Mouse (Mus musculus) hindbrain, embryonic 13.5 days (tissue): Measurements from ENCODE around the gene Miga1. TPM values are rescaled to one million over a fixed set of nuclear protein-coding genes. Genes with fewer than 3 reads are reported as not detected.
A peak's percentile ranks its signal among the peaks of the same experiment; 100 is the strongest.
"Not testable (repeated sequence)": the region's sequence is repeated elsewhere in the genome, so short reads cannot be mapped to it uniquely, and the experiment has no call there.

Experiments used
- ATAC-seq: fragments of 200-750 bp; cut with Nextera tagmentation; 2 replicates; pipeline ENCODE4 v1.8.0; 2017; ENCODE audit warnings: moderate TSS enrichment; ENCODE audit not compliant: low FRiP score
- H3K27ac ChIP-seq: fragments of 300-500 bp; sonication (generic); 2 replicates; pipeline ENCODE4 v1.5.1; 2015; ENCODE audit warnings: inconsistent platforms, mild to moderate bottlenecking, moderate library complexity
- H3K27me3 ChIP-seq: fragments of 300-500 bp; sonication (generic); 2 replicates; pipeline ENCODE4 v1.6.1; 2015; ENCODE audit warnings: mild to moderate bottlenecking, inconsistent platforms
- H3K36me3 ChIP-seq: fragments of 300-500 bp; sonication (generic); 2 replicates; pipeline ENCODE4 v1.6.1; 2015; ENCODE audit warnings: mild to moderate bottlenecking, inconsistent platforms
- H3K4me1 ChIP-seq: fragments of 300-500 bp; sonication (generic); replicated peaks from 2 replicates; pipeline ENCODE4 v1.6.1; 2015; ENCODE audit warnings: inconsistent platforms
- H3K4me2 ChIP-seq: fragments of 300-500 bp; sonication (generic); 2 replicates; pipeline ENCODE4 v1.6.1; 2015; ENCODE audit warnings: inconsistent platforms, mild to moderate bottlenecking, moderate library complexity
- H3K4me3 ChIP-seq: fragments of 300-500 bp; sonication (generic); 2 replicates; pipeline ENCODE4 v1.5.1; 2015; ENCODE audit warnings: mild to moderate bottlenecking, inconsistent platforms
- H3K9ac ChIP-seq: fragments of 300-500 bp; sonication (generic); 2 replicates; pipeline ENCODE4 v1.6.1; 2015; ENCODE audit warnings: mild to moderate bottlenecking, inconsistent platforms
- H3K9me3 ChIP-seq: fragments of 300-500 bp; sonication (generic); 2 replicates; pipeline ENCODE4 v1.6.1; 2016; ENCODE audit warnings: inconsistent platforms
- WGBS: fragments of 180-500 bp; shearing (Covaris S2); methylation state at CpG from one replicate; pipeline ENCODE4 v1.1.7; 2015; 5-methylcytosine and 5-hydroxymethylcytosine counted together
- polyA plus RNA-seq: library from polyadenylated mRNA; unstranded; fragments of >200 nt; fragmentation: Nextera tagmentation; extraction: Ambion mirVana; gene quantifications from 2 replicates; pipeline ENCODE4 v1.2.1, GENCODE M21; 2015

Miga1 gene
- polyA plus RNA-seq, 1 experiment from 2014 or later: 18.9 TPM

GRCm38 (mm10) chr3:152272974-152273685 is 67.1 kb downstream of the Miga1 start:
- 0 out of 2 replicates have a peak, but pooled peaks have one; percentile 28 for ATAC-seq
- Histone ChIP-seq H3K27ac (no peak overlapping the region), H3K27me3 (peaks cover 3% of the 10 kb centered on the region), H3K4me2 (no peak overlapping the region), H3K4me1 (no peaks in the 10 kb centered on the region), H3K4me3 (no peak overlapping the region), H3K9me3 (no peaks in the 10 kb centered on the region), H3K36me3 (peaks cover 17% of the 10 kb centered on the region), H3K9ac (no peak overlapping the region)
- 66% methylated on average over 20 of the region's 20 CpGs for WGBS

- H3K4me2 ChIP-seq: no peak overlapping the region
- H3K9ac ChIP-seq: no peak overlapping the region
- H3K27ac ChIP-seq: no peak overlapping the region
- H3K27me3 ChIP-seq: peaks cover 16% of the 10 kb centered on the region
- no peaks in the 10 kb centered on the region for H3K9me3 ChIP-seq
- no peaks in the 10 kb centered on the region for H3K4me1 ChIP-seq
- no peak for ATAC-seq
- H3K36me3 ChIP-seq: peaks cover 13% of the 10 kb centered on the region
- no peak overlapping the region for H3K4me3 ChIP-seq
- whole genome bisulfite sequencing: 88% methylated on average over 6 of the region's 6 CpGs
These were observed 68.3 kb downstream of the Miga1 start for GRCm38 (mm10) chr3:152271876-152272275.

GRCm38 (mm10) chr3:152271071-152271710 is 69.0 kb downstream of the Miga1 start:
- peaks cover 23% of the 10 kb centered on the region for H3K27me3 ChIP-seq
- no peak overlapping the region for H3K9ac ChIP-seq
- H3K4me1 ChIP-seq: peaks cover 1% of the 10 kb centered on the region
- H3K4me2 ChIP-seq: no peak overlapping the region
- no peak overlapping the region for H3K4me3 ChIP-seq
- H3K9me3 ChIP-seq: no peaks in the 10 kb centered on the region
- WGBS: 90% methylated on average over 10 of the region's 10 CpGs
- peaks cover 6% of the 10 kb centered on the region for H3K36me3 ChIP-seq
- no peak for ATAC-seq
- H3K27ac ChIP-seq: no peak overlapping the region

- no peak overlapping the region for H3K4me3 ChIP-seq
- H3K4me1 ChIP-seq: peaks cover 21% of the 10 kb centered on the region
- H3K4me2 ChIP-seq: no peak overlapping the region
- no peak for ATAC-seq
- WGBS: 92% methylated on average over 14 of the region's 14 CpGs
- H3K27me3 ChIP-seq: peaks cover 51% of the 10 kb centered on the region
- H3K36me3 ChIP-seq: no peaks in the 10 kb centered on the region
- no peaks in the 10 kb centered on the region for H3K9me3 ChIP-seq
- H3K9ac ChIP-seq: no peak overlapping the region
- no peak overlapping the region for H3K27ac ChIP-seq
These were observed 72.1 kb downstream of the Miga1 start for GRCm38 (mm10) chr3:152268099-152268498.

GRCm38 (mm10) chr3:152266036-152266421 is 74.2 kb downstream of the Miga1 start, which contains the start of gene Nexn:
TSS of gene Nexn (minus strand) at chr3:152266350.
- Histone ChIP-seq H3K27me3 (peaks cover 55% of the 10 kb centered on the region), H3K36me3 (no peaks in the 10 kb centered on the region), H3K27ac (no peak within 1 kb of the TSS), H3K9me3 (no peaks in the 10 kb centered on the region), H3K4me2 (peak within 1 kb of the TSS; percentile 99), H3K4me3 (peak within 1 kb of the TSS; percentile 55), H3K9ac (peak within 1 kb of the TSS; percentile 76), H3K4me1 (peaks cover 26% of the 10 kb centered on the region)
- 0 out of 2 replicates have a peak, but pooled peaks have one; percentile 7 for ATAC-seq
- 4% methylated on average over 13 of the region's 13 CpGs for WGBS

GRCm38 (mm10) chr3:152265351-152266035 is 74.7 kb downstream of the Miga1 start:
- Histone ChIP-seq H3K36me3 (no peaks in the 10 kb centered on the region), H3K4me1 (peaks cover 26% of the 10 kb centered on the region), H3K4me3 (peak overlapping the region; percentile 55), H3K27ac (no peak overlapping the region), H3K27me3 (peaks cover 55% of the 10 kb centered on the region), H3K9me3 (no peaks in the 10 kb centered on the region), H3K4me2 (peak overlapping the region; percentile 99), H3K9ac (peak overlapping the region; percentile 76)
- WGBS: under 1% methylated on average over 39 of the region's 63 CpGs
- ATAC-seq: peak; percentile 80

GRCm38 (mm10) chr3:152264830-152265229 is 75.4 kb downstream of the Miga1 start:
- H3K27me3 ChIP-seq: peaks cover 55% of the 10 kb centered on the region
- H3K4me1 ChIP-seq: peaks cover 26% of the 10 kb centered on the region
- no peak for ATAC-seq
- H3K9me3 ChIP-seq: no peaks in the 10 kb centered on the region
- no peak overlapping the region for H3K9ac ChIP-seq
- H3K4me3 ChIP-seq: peak overlapping the region; percentile 55
- H3K36me3 ChIP-seq: no peaks in the 10 kb centered on the region
- WGBS: 11% methylated on average over 12 of the region's 12 CpGs
- no peak overlapping the region for H3K27ac ChIP-seq
- peak overlapping the region; percentile 99 for H3K4me2 ChIP-seq

GRCm38 (mm10) chr3:152264374-152264773 is 75.8 kb downstream of the Miga1 start:
- Histone ChIP-seq H3K4me3 (no peak overlapping the region), H3K9ac (no peak overlapping the region), H3K4me2 (no peak overlapping the region), H3K27me3 (peaks cover 55% of the 10 kb centered on the region), H3K36me3 (no peaks in the 10 kb centered on the region), H3K4me1 (peaks cover 26% of the 10 kb centered on the region), H3K9me3 (no peaks in the 10 kb centered on the region), H3K27ac (no peak overlapping the region)
- WGBS: 35% methylated on average over 10 of the region's 10 CpGs
- no peak for ATAC-seq

GRCm38 (mm10) chr3:152261948-152262347 is 78.3 kb downstream of the Miga1 start:
- H3K36me3 ChIP-seq: no peaks in the 10 kb centered on the region
- no peak overlapping the region for H3K9ac ChIP-seq
- peaks cover 40% of the 10 kb centered on the region for H3K27me3 ChIP-seq
- H3K27ac ChIP-seq: no peak overlapping the region
- no peak for ATAC-seq
- no peak overlapping the region for H3K4me3 ChIP-seq
- H3K4me2 ChIP-seq: no peak overlapping the region
- H3K9me3 ChIP-seq: no peaks in the 10 kb centered on the region
- WGBS: 30% methylated on average over 8 of the region's 8 CpGs
- H3K4me1 ChIP-seq: peaks cover 26% of the 10 kb centered on the region

GRCm38 (mm10) chr3:152261436-152261835 is 78.8 kb downstream of the Miga1 start:
- H3K4me1 ChIP-seq: peaks cover 26% of the 10 kb centered on the region
- no peaks in the 10 kb centered on the region for H3K36me3 ChIP-seq
- no peak overlapping the region for H3K9ac ChIP-seq
- ATAC-seq: no peak
- 54% methylated on average over 8 of the region's 8 CpGs for WGBS
- H3K9me3 ChIP-seq: no peaks in the 10 kb centered on the region
- H3K4me2 ChIP-seq: no peak overlapping the region
- no peak overlapping the region for H3K27ac ChIP-seq
- H3K27me3 ChIP-seq: peaks cover 34% of the 10 kb centered on the region
- no peak overlapping the region for H3K4me3 ChIP-seq

GRCm38 (mm10) chr3:152260362-152260761 is 79.8 kb downstream of the Miga1 start:
- no peak for ATAC-seq
- Histone ChIP-seq H3K9ac (no peak overlapping the region), H3K27ac (no peak overlapping the region), H3K4me1 (peaks cover 17% of the 10 kb centered on the region), H3K9me3 (no peaks in the 10 kb centered on the region), H3K36me3 (no peaks in the 10 kb centered on the region), H3K4me3 (no peak overlapping the region), H3K27me3 (peaks cover 24% of the 10 kb centered on the region), H3K4me2 (no peak overlapping the region)
- WGBS: 97% methylated on average over 1 of the region's 1 CpGs

GRCm38 (mm10) chr3:152259409-152259808 is 80.8 kb downstream of the Miga1 start:
- not testable (repeated sequence) for H3K9ac ChIP-seq, H3K4me2 ChIP-seq, H3K4me3 ChIP-seq, H3K4me1 ChIP-seq, H3K27ac ChIP-seq, H3K36me3 ChIP-seq, H3K9me3 ChIP-seq
- ATAC-seq: peak; percentile 55; the same call in 1 of the 2 replicates
- WGBS: 42% methylated on average over 8 of the region's 9 CpGs
- peaks cover 16% of the 10 kb centered on the region for H3K27me3 ChIP-seq
